Mouse (Mus musculus) lung, postnatal 36 days (tissue): Measurements from ENCODE around the gene Nup50.

Experiments
- DNase-seq: peaks from one replicate; pipeline ENCODE4 v3.0.0; 2022; ENCODE audit warnings: mixed read lengths

The Nup50 gene

DNA sequence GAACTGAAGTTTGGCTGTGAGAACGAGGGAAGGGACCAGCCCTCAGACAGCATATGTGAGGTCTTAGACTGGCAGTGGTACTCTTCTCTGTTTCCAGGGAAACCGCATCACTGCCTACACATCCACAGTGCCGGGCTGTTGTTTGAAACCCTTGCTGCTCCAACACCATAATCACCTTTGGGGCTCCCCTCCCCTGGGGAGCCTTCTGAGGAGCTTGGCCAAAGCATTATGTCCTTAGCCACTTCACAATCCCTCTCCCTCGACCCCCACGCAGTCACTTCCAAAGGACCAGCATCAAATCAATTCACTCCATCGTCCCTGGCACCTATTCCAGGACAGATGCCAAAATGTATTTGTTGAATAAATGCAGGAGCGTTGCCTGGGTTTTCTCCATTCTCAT, 66.6 kb downstream of the Nup50 start:
- no peak for DNase-seq
